Mouse (Mus musculus) natural killer cell, adult 2 months (primary cell): ENCODE measurements around the gene Olfr1137.

ENCODE experiments used
- DNase-seq, 2 experiments: peaks; one replicate each; pipeline ENCODE4 v3.0.0; 2022; ENCODE audit warnings: low spot score in 2 of 2

Olfr1137 gene

DNA sequence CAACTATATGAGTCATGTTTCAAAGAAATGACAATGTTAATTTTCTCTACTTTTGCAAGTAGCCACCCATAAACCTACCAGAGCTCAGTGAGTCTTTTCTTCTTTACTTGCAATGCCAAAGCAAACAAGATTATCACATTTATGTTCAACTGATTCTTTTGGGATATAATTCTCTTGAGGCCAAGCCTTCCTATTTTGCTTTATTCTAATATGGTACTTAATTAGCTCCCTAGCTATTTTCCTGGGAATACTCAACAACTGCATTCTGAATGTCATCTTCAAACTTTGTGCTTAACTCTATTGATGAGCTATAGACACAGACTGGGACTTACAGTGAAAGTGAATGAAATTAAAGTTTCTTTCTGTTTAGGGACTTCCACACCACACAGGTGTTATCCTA, at the start of gene Olfr1137:
TSS of gene Olfr1137 (minus strand) at position 101 of the 400 bp plus-strand sequence.
- no peak for DNase-seq

DNA sequence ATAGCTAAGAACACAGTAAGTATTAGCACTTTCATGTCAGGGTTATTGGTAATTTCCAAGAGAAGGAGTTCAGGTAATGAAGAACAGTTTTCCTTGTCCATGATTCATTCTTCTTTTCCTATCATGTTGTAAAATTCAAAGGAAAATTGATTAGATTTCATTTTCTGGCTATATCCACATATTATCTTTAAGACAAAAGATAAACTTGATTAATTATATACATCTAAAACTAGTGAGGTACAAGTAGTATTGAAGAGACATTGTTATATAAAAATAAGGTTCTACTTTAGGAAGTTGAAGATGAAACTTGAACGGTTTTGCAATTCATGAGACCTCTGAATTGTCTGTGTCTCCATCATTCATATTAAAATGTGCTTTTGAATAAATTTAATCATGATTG, 40.9 kb upstream of the Olfr1137 start, which contains the start of gene Olfr1141:
TSS of gene Olfr1141 (minus strand) at position 101 of the 400 bp plus-strand sequence.
- DNase-seq: no peak

- no peak for DNase-seq
Measured at GRCm38 (mm10) chr2:87743452-87743851, 30.5 kb upstream of the Olfr1137 start, which contains the start of gene Olfr1140. Gene Olfr1140 (plus strand): TSS chr2:87743752.

- no peak for DNase-seq
Measured at GRCm38 (mm10) chr2:87739878-87740277, 26.9 kb upstream of the Olfr1137 start, which contains the start of gene Olfr1138. Gene Olfr1138 (minus strand): TSS chr2:87739978.

- no peak for DNase-seq
Measured at GRCm38 (mm10) chr2:87693847-87694246, 19.1 kb downstream of the Olfr1137 start, which contains the start of gene Olfr1136. Gene Olfr1136 (minus strand): TSS chr2:87693947.

DNA sequence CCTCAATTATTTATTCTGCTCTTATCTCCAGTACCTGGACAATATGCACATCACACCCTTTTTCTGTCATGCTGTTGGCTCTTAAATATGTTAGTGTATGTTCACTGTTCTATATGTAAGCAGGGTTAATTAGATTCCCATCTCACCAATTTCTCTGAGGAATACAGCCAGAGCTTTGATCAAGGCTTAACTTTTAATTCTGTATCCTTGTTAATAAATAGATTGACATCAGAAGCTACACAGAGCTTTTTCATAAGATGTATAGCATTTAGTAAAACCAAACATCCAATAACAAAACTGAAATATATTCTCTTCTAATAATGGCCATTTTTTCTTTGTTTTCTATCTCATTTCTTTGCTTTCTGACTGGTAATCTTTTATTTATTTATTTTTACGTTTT, 39.4 kb downstream of the Olfr1137 start, which contains the start of gene Olfr1135:
TSS of gene Olfr1135 (minus strand) at position 101 of the 400 bp plus-strand sequence.
- no peak for DNase-seq
